Mouse (Mus musculus) embryonic facial prominence, embryonic 11.5 days (tissue): ENCODE measurements around the gene Apoa2. TPM values are rescaled to one million over a fixed set of nuclear protein-coding genes. Genes with fewer than 3 reads are reported as not detected.
"Not testable (repeated sequence)": the region's sequence is repeated elsewhere in the genome, so short reads cannot be mapped to it uniquely, and the experiment has no call there.

Experiments used
- ATAC-seq: fragments of 200-750 bp; cut with Nextera tagmentation; replicated peaks from 2 replicates; pipeline ENCODE4 v1.8.0; 2017; ENCODE audit warnings: low read depth; ENCODE audit not compliant: insufficient number of reproducible peaks, low FRiP score, low TSS enrichment
- DNase-seq: peaks from one replicate; pipeline ENCODE4 v3.0.0-alpha.2; 2015; ENCODE audit warnings: low spot score
- H3K27ac ChIP-seq: fragments of 300-500 bp; sonication (generic); replicated peaks from 2 replicates; pipeline ENCODE4 v1.5.1; 2014; ENCODE audit warnings: mild to moderate bottlenecking, low read depth, low read length, control low read depth
- H3K27me3 ChIP-seq: fragments of 300-500 bp; sonication (generic); 2 replicates; pipeline ENCODE4 v1.6.1; 2014; ENCODE audit warnings: mild to moderate bottlenecking, low read length, moderate library complexity, mixed read lengths; ENCODE audit not compliant: control insufficient read depth, insufficient read depth
- H3K36me3 ChIP-seq: fragments of 300-500 bp; sonication (generic); replicated peaks from 2 replicates; pipeline ENCODE4 v1.6.1; 2014; ENCODE audit warnings: low read depth, mild to moderate bottlenecking, low read length, moderate library complexity, mixed read lengths; ENCODE audit not compliant: control insufficient read depth, insufficient read depth
- H3K4me1 ChIP-seq: fragments of 300-500 bp; sonication (generic); 2 replicates; pipeline ENCODE4 v1.6.1; 2014; ENCODE audit warnings: low read length, mixed read lengths; ENCODE audit not compliant: control insufficient read depth, insufficient read depth
- H3K4me2 ChIP-seq: fragments of 300-500 bp; sonication (generic); 2 replicates; pipeline ENCODE4 v1.6.1; 2014; ENCODE audit warnings: low read depth, mild to moderate bottlenecking, control low read depth, low read length, moderate library complexity
- H3K4me3 ChIP-seq: fragments of 300-500 bp; sonication (generic); 2 replicates; pipeline ENCODE4 v1.5.1; 2014; ENCODE audit warnings: low read depth, low read length, control low read depth
- H3K9ac ChIP-seq: fragments of 300-500 bp; sonication (generic); replicated peaks from 2 replicates; pipeline ENCODE4 v1.6.1; 2014; ENCODE audit warnings: mild to moderate bottlenecking, control low read depth, low read length
- H3K9me3 ChIP-seq: fragments of 300-500 bp; sonication (generic); replicated peaks from 2 replicates; pipeline ENCODE4 v1.6.1; 2016; ENCODE audit warnings: mild to moderate bottlenecking, low read length, inconsistent platforms, mixed read lengths; ENCODE audit not compliant: control insufficient read depth
- WGBS: fragments of 180-500 bp; shearing (Covaris S2); extraction: QIAGEN DNeasy Blood & Tissue Kit; methylation state at CpG from one replicate; pipeline ENCODE4 v1.1.7; 2014; 5-methylcytosine and 5-hydroxymethylcytosine counted together
- polyA plus RNA-seq: library from polyadenylated mRNA; unstranded; fragments of >200 nt; fragmentation: Nextera tagmentation; extraction: Ambion mirVana; gene quantifications from 2 replicates; pipeline ENCODE4 v1.2.1, GENCODE M21; 2014

Apoa2 gene
- polyA plus RNA-seq, 1 experiment from 2014 or later: 3.7 TPM

- Histone ChIP-seq H3K9ac (no peak overlapping the region), H3K27ac (no peak overlapping the region), H3K27me3 (no peaks in the 10 kb centered on the region), H3K4me2 (no peak overlapping the region), H3K36me3 (peaks cover 18% of the 10 kb centered on the region; the same call in 1 of the 2 replicates), H3K4me3 (no peak overlapping the region), H3K9me3 (no peaks in the 10 kb centered on the region), H3K4me1 (no peaks in the 10 kb centered on the region)
- DNase-seq (no peak), ATAC-seq (no peak)
- WGBS: 95% methylated on average over 4 of the region's 4 CpGs
These were observed 9.7 kb downstream of the Apoa2 start for GRCm38 (mm10) chr1:171234538-171234937.

DNA sequence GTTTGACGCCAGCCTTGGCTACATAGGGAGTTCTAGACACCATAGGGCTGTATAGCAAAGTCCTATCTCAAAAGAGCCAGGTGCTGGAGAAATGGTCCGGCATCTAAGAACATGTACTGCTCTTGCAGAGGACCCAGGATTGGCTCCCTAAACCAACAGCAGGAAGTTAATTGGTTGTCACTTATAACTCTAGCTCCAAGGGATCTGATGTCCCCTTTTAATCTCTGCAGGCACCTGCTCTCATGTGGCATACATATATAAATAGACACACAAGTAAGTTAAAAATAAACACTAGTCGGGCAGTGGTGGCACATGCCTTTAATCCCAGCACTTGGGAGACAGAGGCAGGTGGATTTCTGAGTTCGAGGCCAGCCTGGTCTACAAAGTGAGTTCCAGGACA, 10.9 kb downstream of the Apoa2 start:
- ATAC-seq (no peak), DNase-seq (no peak)
- no peaks in the 10 kb centered on the region for H3K4me1 ChIP-seq
- 88% methylated on average over 3 of the region's 4 CpGs for WGBS
- no peak overlapping the region for H3K9ac ChIP-seq
- H3K4me2 ChIP-seq: no peak overlapping the region
- no peak overlapping the region for H3K4me3 ChIP-seq
- no peak overlapping the region for H3K27ac ChIP-seq
- H3K27me3 ChIP-seq: no peaks in the 10 kb centered on the region
- H3K9me3 ChIP-seq: no peaks in the 10 kb centered on the region
- peaks cover 20% of the 10 kb centered on the region; the same call in 1 of the 2 replicates for H3K36me3 ChIP-seq

DNA sequence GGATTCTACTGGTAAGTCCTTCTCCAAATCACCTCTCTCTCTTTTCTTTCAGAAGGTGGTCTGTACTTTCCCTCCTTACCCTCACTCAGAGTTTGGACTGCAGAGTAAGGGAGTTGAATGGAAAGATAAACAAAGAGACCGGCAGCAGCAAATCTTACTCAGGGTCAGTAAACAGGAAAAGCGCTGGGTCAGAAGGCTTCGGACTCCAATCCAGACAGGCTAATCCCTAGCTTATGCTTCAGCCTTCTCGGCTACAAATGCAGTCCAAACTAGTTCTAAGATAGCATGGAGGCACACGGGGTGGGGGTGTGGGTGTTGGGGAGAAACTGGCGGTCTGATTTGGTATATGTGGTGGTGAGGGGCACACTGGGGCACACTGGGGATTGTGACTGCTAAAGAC, 12.6 kb downstream of the Apoa2 start:
- no peaks in the 10 kb centered on the region for H3K9me3 ChIP-seq
- 89% methylated on average over 6 of the region's 6 CpGs for WGBS
- H3K4me3 ChIP-seq: no peak overlapping the region
- no peak overlapping the region for H3K27ac ChIP-seq
- no peaks in the 10 kb centered on the region for H3K4me1 ChIP-seq
- no peak overlapping the region for H3K4me2 ChIP-seq
- peaks cover 20% of the 10 kb centered on the region; the same call in 1 of the 2 replicates for H3K36me3 ChIP-seq
- ATAC-seq (no peak), DNase-seq (no peak)
- no peaks in the 10 kb centered on the region for H3K27me3 ChIP-seq
- H3K9ac ChIP-seq: no peak overlapping the region

DNA sequence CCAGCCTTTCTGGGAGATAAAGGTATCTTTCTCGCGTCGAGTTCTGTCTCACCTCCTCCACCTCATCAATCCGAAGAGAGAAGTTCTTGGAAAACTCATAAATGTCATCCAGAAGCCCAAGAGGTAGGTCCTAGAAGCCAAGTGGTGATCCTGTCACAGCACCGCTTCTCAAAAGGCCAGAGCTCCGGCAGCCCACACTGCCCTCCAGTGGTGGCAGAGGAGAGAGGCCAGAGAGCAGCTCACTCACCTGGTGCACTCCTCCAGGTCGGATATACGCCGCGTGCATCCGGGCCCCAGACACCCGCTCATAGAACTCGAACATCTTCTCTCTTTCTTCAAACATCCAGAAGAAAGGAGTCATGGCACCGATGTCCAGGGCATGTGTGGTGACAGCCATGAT, 13.6 kb downstream of the Apoa2 start:
- no peak overlapping the region for H3K4me3 ChIP-seq
- H3K4me2 ChIP-seq: no peak overlapping the region
- H3K27me3 ChIP-seq: no peaks in the 10 kb centered on the region
- no peaks in the 10 kb centered on the region for H3K9me3 ChIP-seq
- no peak overlapping the region for H3K9ac ChIP-seq
- DNase-seq (peak; percentile 67), ATAC-seq (no peak)
- 69% methylated on average over 14 of the region's 14 CpGs for WGBS
- H3K4me1 ChIP-seq: no peaks in the 10 kb centered on the region
- H3K36me3 ChIP-seq: peaks cover 20% of the 10 kb centered on the region; the same call in 1 of the 2 replicates
- H3K27ac ChIP-seq: no peak overlapping the region

GRCm38 (mm10) chr1:171239992-171240744, 15.3 kb downstream of the Apoa2 start:
- no peaks in the 10 kb centered on the region for H3K9me3 ChIP-seq
- H3K27ac ChIP-seq: no peak overlapping the region
- peaks cover 12% of the 10 kb centered on the region; the same call in 1 of the 2 replicates for H3K36me3 ChIP-seq
- no peaks in the 10 kb centered on the region for H3K4me1 ChIP-seq
- no peak overlapping the region for H3K4me3 ChIP-seq
- 75% methylated on average over 15 of the region's 15 CpGs for WGBS
- H3K9ac ChIP-seq: no peak overlapping the region
- H3K4me2 ChIP-seq: no peak overlapping the region
- ATAC-seq (no peak), DNase-seq (no peak)
- H3K27me3 ChIP-seq: no peaks in the 10 kb centered on the region

DNA sequence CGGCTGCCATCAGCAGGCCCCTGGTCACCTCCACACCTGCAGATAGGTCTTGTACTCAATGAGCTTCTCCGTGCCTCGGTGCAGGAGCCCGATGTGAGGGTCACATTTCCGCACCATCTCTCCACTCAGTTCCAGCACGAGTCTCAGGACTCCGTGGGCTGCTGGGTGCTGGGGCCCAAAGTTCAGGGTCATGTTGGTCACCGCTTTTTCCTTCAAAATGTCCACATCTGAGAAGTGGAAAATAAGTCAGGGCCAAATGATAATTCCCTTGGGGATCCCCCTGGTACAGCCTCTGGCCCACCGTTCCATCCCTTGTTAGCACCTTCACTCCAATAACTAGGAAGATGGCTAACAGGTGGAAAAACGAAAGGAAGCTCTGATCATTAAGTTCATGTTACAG, 16.1 kb downstream of the Apoa2 start:
- ATAC-seq (no peak), DNase-seq (no peak)
- 85% methylated on average over 10 of the region's 10 CpGs for WGBS
- Histone ChIP-seq H3K4me3 (no peak overlapping the region), H3K9ac (no peak overlapping the region), H3K36me3 (peaks cover 7% of the 10 kb centered on the region; the same call in 1 of the 2 replicates), H3K4me1 (no peaks in the 10 kb centered on the region), H3K4me2 (no peak overlapping the region), H3K27ac (no peak overlapping the region), H3K9me3 (no peaks in the 10 kb centered on the region), H3K27me3 (no peaks in the 10 kb centered on the region)

DNA sequence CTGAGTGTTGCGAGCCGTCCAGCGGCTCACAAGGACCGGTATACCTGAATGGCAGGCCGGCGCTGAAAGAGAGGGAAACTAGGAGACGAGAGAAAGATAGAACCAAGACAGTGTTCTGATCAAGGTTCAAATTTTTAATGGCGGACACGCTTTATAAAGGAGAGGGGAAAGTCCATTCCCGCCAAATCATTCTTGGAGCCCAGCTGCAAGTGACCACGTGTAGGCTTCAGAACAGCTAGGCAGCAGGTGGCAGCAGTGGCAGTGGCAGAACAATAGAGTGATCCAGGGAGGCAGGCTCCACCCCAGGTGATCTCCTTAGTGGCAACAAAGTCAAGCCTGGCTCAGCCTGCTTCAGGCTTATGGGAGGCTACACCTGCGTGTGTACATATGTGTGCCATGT, 17.1 kb downstream of the Apoa2 start:
- not testable (repeated sequence) for H3K36me3 ChIP-seq, H3K4me2 ChIP-seq, ATAC-seq, H3K9ac ChIP-seq, DNase-seq, H3K4me3 ChIP-seq, H3K9me3 ChIP-seq, H3K4me1 ChIP-seq, H3K27me3 ChIP-seq, H3K27ac ChIP-seq
- WGBS: 88% methylated on average over 12 of the region's 12 CpGs

DNA sequence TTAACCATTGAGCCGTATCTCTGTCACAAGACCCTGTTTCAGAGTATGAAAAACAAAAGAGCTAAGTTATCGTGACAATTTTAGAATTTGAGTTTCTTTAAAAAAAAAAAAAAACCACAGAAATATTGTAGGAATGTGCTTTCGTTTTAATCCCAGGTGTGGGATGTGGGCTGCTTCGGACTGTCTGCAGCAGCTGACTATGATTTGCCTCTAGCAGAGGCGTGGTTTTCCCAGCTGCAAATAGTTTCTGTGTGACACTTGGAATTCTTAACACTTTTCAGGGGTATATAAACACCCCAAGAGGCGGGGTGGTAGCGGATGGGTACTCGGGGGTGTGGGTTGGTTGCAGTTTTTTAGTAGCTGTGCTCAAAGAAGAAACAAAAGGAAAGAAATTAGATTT, 20.5 kb downstream of the Apoa2 start:
- peaks cover 2% of the 10 kb centered on the region; the same call in 1 of the 2 replicates for H3K4me1 ChIP-seq
- no peak overlapping the region for H3K4me2 ChIP-seq
- DNase-seq: no peak
- no peaks in the 10 kb centered on the region for H3K27me3 ChIP-seq
- no peak overlapping the region for H3K27ac ChIP-seq
- 86% methylated on average over 8 of the region's 8 CpGs for WGBS
- H3K9me3 ChIP-seq: no peaks in the 10 kb centered on the region
- no peak overlapping the region for H3K9ac ChIP-seq
- H3K4me3 ChIP-seq: no peak overlapping the region
- ATAC-seq: no peak
- H3K36me3 ChIP-seq: no peaks in the 10 kb centered on the region; the same call in 1 of the 2 replicates
